Mouse (Mus musculus): ENCODE measurements at regions not wholly inside any gene's neighbourhood (a gene's known extent, or its start where the extent isn't known, plus 50 kb on each side); places are given as distances from the start of the nearest gene placed in this dataset.

GRCm38 (mm10) chr1:144317560-144317959, 68.5 kb upstream of the Rgs1 start:
- no peak for DNase-seq (ENCODE audit: low spot score)

- no peak for DNase-seq (ENCODE audit: low spot score)
Measured at GRCm38 (mm10) chr1:144316251-144316650, 67.2 kb upstream of the Rgs1 start.

DNA sequence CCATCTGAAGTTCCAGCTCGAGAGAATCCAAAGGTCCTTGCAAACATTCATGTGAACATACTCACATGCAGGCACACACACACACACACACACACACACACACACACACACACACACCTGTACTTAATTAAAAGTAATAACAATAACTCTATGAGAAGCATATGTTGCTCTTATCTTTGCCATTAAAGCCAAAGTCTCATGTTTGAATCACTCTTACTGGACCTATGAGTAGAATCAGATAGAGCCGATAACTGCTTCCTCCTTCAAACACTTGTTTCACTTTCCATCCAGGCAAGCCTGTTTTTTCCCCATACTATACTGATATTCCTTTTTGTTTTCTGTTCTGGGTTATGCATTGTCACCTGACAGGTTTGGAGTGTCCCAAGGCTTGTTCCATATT, 65.3 kb upstream of the Rgs1 start:
- no peak for DNase-seq (ENCODE audit: low spot score)

DNA sequence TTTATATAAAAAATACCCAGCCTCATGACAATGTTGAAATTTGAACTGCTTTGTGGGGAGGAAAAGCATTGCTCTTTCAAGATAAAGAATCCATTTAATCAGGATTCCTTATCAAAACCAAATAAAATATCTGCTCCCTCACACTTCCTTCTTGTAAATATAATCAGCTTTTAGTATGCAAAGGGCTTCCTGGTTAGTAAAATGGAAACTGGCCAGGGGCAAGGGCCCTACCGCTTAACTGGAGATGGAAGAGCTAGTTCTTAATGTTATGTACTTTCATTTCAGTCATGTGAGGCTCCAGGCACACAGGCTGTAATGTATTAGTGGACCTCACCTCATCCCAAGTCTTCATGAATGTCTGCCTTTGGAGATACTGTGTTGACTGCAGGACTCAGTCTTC, 64.3 kb upstream of the Rgs1 start:
- no peak for DNase-seq (ENCODE audit: low spot score)

DNA sequence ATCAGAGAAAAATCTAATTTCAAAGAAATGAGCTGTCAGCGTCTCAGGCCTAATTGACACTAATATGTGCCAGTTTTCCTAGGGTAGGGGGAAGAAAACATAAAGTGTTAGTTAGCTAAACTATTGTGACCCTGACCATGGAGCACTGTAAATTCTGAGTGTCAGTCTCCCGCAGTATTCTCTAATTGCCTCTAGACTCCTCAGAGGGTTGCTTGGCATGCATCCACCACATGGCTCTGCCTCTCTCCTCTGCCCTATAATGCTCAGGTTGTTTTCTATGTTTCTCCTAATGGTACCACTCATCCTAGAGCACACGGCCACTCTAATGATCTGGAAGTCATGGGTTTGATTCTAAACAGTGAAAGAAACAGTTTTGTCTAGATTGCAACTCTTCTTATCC, 60.9 kb upstream of the Rgs1 start:
- no peak for DNase-seq (ENCODE audit: low spot score)

DNA sequence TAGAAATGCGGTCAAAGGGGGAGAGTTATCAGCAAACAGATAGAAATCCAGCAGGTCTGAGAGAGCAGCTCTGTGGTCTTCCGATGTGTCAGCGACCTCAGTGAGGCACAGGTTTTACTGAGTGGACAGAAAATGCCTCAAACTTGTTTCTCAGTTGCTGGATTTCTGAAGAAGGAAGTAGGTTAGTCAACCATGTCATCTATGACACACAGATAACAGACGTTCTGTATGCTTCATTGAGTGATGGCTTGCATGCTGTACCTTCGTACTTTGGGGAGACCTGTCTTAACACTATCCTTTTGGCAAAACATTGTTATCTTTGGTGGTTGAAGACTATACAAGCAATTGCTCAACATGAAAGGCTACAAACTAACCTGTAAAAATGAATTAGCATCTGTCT, 59.3 kb upstream of the Rgs1 start:
- DNase-seq (ENCODE audit: low spot score): no peak

GRCm38 (mm10) chr1:144307854-144308285, 58.8 kb upstream of the Rgs1 start:
- no peak for DNase-seq (ENCODE audit: low spot score)

DNA sequence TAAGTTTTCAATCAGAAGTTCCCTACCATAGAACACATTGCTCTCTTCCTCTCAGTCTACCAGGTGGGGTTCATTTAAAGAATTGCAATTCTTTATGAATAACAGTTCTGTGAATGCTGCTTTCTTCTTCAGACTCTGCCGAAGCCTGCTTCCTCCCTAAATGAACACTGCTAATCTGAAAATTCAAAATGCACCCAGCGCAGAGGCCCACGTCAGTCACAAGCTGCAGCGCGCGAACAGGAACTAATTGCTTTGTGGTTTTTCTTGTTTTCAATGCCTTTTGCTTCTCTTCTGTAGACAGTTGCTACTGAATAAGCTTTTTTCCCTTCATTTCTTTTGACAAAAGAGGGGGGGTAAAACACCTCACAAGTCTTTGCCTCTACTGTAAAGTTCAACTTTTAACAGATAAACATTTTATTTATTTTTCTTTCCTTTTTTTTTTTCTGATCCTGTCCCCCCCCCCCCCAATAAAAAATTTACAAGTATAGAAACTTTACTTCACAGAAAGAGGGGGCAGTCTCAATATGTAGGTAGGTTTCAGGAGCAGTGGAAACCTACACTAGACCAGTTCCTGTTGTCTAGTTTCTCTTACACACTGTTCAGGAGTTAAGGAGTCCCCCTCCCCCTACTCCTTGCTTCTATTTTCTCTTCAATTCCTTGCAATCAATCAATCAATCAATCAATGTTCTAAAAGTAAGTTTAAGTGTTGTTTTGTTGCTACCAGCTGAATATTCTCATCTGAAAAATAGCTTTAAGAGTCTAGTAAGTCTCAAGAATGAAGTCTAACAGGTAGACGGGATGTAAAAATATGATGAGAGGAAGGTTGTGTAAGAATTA, 58.2 kb upstream of the Rgs1 start:
- DNase-seq (ENCODE audit: low spot score): no peak

DNA sequence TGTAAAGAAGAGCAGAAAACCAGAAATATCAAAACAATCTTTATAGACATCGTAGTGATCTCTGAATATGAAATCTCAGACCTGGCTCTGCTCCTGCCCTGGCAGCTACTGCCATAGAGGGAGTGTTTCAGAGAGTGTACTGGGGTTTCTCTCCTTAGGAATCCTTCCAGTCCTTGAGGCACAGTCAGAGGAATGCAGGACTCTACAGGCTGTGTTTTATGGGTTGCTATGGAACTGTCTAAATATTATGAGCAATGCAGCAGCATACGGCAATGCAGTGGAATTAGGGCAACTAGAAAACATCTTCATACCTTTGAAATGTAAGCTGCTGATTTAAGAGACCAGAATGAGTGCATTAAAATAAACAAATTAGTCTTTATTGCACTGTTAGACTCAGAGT, 57.2 kb upstream of the Rgs1 start:
- no peak for DNase-seq (ENCODE audit: low spot score)

- DNase-seq (ENCODE audit: low spot score): no peak
Measured at GRCm38 (mm10) chr1:144300670-144301069, 51.6 kb upstream of the Rgs1 start.

Data from heart, adult 8-10 months (tissue).